Mouse (Mus musculus) liver, postnatal 0 days (tissue): ENCODE measurements at regions not wholly inside any gene's neighbourhood (a gene's known extent, or its start where the extent isn't known, plus 50 kb on each side); places are given as distances from the start of the nearest gene placed in this dataset.

Experiments
- CTCF ChIP-seq: sonication (generic); IDR thresholded peaks from 2 replicates; pipeline ENCODE4 v1.5.1; 2016; ENCODE audit warnings: antibody characterized with exemption, low read depth
- EP300 ChIP-seq: IDR thresholded peaks from 2 replicates; pipeline ENCODE4 v1.6.1; 2016; ENCODE audit warnings: antibody characterized with exemption, low read depth, mild to moderate bottlenecking

- TF ChIP-seq CTCF (no peak), EP300 (no peak)
Observed at GRCm38 (mm10) chr14:25361129-25361528, 97.9 kb upstream of the Zmiz1 start.
